Mouse (Mus musculus) c-Kit-positive CD71-positive TER-119-positive erythroid progenitor cells, embryonic 14.5 days (primary cell): Measurements from ENCODE around the gene Wdr62.
"Not testable (repeated sequence)": the region's sequence is repeated elsewhere in the genome, so short reads cannot be mapped to it uniquely, and the experiment has no call there.

Experiments used
- DNase-seq: peaks from one replicate; pipeline ENCODE4 v3.0.0-alpha.2; 2013; ENCODE audit warnings: low spot score

Wdr62 gene

DNA sequence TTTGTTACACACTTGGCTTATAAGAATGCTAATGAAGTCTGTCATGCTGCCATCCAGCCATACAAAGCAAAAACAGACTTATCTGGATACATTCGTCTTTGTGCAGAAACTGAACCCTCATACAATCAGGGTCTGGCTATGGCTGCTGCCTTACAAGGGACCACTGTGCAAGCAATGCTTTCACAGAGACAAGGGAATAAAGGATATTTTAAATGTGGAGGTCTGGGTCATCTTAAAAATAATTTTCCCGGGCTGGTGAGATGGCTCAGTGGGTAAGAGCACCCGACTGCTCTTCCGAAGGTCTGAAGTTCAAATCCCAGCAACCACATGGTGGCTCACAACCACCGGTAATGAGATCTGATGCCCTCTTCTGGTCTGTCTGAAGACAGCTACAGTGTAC, 73.9 kb downstream of the Wdr62 start:
- not testable (repeated sequence) for DNase-seq

DNA sequence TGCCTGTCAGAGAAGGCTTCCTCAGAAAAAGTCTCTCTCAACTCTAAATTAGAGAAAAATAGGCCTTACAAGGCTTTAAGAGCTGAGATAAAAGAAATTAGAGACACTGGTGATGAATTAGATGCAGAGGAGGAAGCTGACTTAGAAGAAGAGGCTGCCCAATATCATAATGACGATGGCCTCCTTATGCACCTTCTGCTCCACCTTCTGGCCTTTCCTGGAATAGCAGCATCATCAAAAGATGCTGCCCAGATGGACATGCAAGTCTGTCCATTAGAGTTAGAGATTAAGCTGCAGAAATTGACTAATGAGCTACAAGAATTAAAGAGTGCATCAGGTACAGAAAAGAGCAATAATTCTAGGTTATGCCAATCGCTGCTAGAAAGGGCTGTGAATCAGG, 74.8 kb downstream of the Wdr62 start:
- peak; percentile 63 for DNase-seq

- DNase-seq: no peak
These were observed 75.8 kb downstream of the Wdr62 start for GRCm38 (mm10) chr7:30204380-30204779.

DNA sequence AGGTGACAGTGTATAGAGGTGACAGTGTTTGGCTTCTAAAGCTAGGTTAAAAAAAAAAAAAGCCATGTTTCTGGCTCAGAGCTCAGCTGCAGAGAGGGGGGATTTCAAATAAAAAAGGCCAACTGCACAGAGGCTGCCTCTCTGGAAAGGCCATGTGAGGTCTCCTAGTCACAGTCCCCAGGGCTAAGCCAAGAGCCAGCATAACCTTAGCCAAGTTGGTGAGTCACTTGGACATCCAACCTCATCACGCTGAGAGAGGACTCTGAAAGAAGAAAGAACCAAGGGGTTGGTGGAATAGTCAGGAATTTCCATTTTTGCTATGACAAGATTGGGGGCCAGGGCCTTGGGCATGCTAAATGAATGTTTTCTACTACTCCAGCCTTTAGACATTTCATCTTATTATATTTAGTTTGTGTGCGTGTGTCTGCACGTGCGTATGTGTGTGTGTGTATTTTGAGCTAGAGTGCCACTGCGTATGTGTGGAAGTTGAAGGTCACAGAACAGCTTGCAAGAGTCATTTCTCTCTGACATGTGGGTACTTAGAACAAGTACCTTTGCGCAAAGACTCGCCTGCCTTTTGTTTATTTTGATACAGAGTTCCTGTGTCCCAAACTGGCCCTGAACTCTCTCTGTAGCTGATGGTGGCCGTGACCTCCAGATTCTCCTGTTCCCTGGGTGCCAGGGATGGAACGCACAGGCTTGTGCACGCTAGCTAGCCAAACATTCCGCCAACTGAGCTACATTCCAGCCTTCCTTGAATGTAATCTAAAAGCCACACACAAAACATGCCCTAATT, 77.1 kb downstream of the Wdr62 start:
- DNase-seq: no peak

GRCm38 (mm10) chr7:30200661-30201060, 79.6 kb downstream of the Wdr62 start:
- not testable (repeated sequence) for DNase-seq

GRCm38 (mm10) chr7:30200200-30200599, 80.0 kb downstream of the Wdr62 start:
- no peak for DNase-seq

DNA sequence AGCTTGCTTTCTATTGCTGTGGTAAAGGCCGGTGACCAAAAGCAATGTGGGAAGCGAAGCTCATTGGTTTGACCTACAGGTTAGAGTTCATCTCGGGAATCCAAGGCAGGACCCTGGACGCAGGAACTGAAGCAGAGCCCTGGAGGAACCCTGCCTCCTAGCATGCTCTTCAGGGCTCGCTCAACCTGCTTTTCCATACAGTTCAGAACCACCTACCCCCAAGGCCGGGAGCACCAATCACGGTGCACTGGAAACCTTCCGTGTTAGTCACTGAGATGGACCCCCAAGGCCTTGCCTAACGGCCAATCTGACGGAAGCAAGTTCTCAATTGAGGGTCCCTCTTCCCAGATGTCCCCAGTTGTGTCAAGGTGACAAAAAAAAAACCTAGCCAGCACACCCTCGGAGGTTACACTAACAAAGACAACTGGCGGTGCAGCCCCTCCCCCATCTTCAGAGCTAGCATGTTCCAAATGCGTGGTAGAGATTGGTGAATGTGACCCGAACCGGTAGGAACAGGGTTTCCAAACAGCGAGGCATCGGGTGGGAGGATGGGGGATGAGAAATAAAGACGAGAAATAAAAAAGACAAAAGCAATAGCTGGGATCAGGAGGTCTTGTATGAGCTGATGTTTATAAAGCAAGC, 80.6 kb downstream of the Wdr62 start:
- DNase-seq: no peak

DNA sequence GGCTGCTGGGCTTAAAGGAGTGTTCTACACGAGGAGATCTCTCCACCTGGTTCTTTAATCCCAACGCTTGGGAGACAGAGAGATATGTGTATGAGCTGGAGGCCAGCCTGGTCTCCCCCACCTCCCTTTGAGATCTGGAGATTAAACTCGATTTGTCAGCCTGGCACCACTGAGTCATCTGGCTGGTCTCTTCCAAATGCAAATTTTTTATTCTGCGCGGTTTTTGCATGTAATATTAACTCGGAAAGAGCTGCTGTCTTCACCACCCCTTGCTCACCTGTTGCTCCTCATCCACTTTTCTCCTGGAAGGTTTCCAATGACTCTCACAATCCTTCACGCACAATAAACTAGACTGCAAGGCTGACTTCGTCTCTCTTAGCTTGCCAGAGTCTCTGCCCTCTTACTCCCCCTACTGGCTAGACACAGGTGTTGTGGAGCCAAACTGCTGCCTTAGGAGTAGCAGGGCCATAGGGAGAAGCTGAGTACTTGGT, 81.7 kb downstream of the Wdr62 start, which contains the start of gene Capns1:
Gene Capns1 (minus strand): TSS at position 331 of the 491 bp plus-strand sequence.
- peak; percentile 83 for DNase-seq

GRCm38 (mm10) chr7:30197592-30198129, 82.6 kb downstream of the Wdr62 start:
- DNase-seq: no peak

DNA sequence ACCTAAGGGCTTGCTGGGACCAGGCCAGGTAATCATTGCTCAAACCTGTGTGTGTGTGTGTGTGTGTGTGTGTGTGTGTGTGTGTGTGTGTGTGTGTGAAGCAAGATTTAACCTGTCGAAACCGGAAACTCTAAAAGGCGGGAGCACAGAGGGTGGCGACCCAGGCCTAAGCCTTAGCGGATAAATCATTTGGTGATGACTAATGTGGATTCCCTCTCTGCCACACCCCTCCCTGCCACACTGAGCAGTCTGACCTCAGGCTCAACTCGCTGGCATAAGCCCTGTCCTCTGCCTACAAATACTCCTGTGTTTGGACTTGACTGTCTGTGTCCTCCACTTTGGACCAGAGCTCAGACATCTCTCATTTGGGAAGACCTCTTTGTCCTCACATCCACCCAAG, 84.0 kb downstream of the Wdr62 start:
- no peak for DNase-seq

DNA sequence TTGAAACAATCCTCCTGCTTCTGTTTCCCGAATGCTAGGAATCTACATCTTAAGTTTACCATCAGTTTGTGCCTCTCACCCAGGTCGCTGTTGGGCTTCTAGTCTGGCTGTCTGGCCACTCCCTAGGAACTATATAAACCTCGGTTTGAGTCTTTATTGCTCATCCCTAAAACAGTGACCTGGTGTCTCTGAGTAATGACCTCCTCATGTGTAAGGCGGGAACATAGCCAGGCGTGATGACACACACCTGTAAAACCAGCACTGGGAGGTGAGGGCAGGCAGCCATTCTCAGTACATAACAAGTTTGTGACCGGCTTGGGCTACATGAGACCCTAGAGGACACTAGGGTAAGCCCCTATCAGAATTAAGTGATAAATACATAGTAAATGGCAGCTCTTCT, 84.8 kb downstream of the Wdr62 start:
- DNase-seq: no peak

GRCm38 (mm10) chr7:30194884-30195283, 85.3 kb downstream of the Wdr62 start:
- peak; percentile 94 for DNase-seq

DNA sequence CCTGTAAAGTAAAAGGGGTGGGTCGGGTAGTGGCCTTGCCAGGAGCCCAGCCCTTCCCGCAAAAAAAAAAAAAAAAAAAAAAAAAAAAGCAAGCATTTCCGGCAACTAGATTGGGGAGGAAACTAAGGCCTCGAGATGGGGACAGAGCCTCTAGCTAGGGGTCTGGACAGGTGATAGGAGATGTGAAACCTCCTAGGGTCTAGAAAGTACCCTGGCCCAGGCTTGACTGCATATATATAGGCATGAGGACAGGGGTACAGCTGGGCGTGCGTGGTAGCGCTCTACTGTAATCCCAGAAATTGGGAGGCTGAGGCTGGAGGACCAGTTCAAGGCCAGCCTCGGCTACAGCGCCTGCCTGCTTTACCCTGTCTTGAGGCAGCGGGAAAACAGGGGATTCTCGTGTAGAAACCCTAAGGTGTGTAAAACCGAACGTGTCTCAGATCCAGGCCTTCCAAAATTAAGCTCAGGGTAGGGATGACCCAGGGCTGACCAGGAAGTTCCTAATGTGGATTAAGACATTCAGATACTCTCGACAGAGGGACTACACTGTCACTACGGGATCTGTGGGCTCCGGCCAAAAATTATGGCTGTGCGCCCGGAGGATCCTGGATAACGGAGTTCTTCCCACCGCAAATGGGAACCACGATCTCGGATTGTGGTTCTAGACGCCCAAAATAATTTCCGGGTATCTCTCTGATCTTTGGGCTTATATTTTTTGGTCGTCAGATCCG, 86.0 kb downstream of the Wdr62 start:
- peak; percentile 53 for DNase-seq

GRCm38 (mm10) chr7:30193581-30194100, 86.6 kb downstream of the Wdr62 start:
- DNase-seq: peak; percentile 85

DNA sequence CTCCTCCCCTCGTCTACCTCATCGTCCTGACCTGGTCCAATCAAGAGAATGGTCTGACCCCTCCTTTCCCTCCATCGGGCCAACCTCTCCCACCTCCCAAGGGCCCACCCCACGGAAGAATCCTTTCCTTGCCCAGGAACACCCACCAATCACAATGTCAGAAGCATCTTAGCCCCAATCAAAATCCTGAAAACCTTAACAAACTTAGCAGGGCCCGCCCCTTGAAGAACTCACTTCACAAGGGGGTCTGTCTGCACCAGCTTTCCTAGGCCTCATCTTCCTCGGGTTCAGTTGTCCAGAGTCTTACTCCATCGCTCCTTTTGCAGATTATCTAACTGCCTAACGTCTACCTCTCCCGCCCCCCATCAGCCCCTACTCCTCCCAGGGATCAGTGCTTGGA, 87.2 kb downstream of the Wdr62 start:
- no peak for DNase-seq

- no peak for DNase-seq
These were observed 88.1 kb downstream of the Wdr62 start for GRCm38 (mm10) chr7:30192088-30192487.
